Mouse (Mus musculus) lung, postnatal 0 days (tissue): Measurements from ENCODE around the gene Sema7a. TPM values are rescaled to one million over a fixed set of nuclear protein-coding genes. Genes with fewer than 3 reads are reported as not detected.

Source experiments
- ATAC-seq: fragments of 200-750 bp; cut with Nextera tagmentation; 2 replicates; pipeline ENCODE4 v1.8.0; 2017; ENCODE audit warnings: moderate library complexity
- DNase-seq: peaks from one replicate; pipeline ENCODE4 v3.0.0-alpha.2; 2016; ENCODE audit warnings: low spot score
- H3K27ac ChIP-seq: fragments of 300-500 bp; sonication (generic); 2 replicates; pipeline ENCODE4 v1.5.1; 2014; ENCODE audit warnings: antibody characterized with exemption, mild to moderate bottlenecking, low read length, mixed read lengths
- H3K27me3 ChIP-seq: fragments of 300-500 bp; sonication (generic); replicated peaks from 2 replicates; pipeline ENCODE4 v1.6.1; 2014; ENCODE audit warnings: low read length, mixed read lengths; ENCODE audit not compliant: insufficient read depth
- H3K36me3 ChIP-seq: fragments of 300-500 bp; sonication (generic); 2 replicates; pipeline ENCODE4 v1.6.1; 2014; ENCODE audit warnings: low read length, mixed read lengths; ENCODE audit not compliant: insufficient read depth
- H3K4me1 ChIP-seq: fragments of 300-500 bp; sonication (generic); 2 replicates; pipeline ENCODE4 v1.6.1; 2014; ENCODE audit warnings: antibody characterized with exemption, low read depth, low read length, mixed read lengths; ENCODE audit not compliant: insufficient read depth
- H3K4me2 ChIP-seq: fragments of 300-500 bp; sonication (generic); replicated peaks from 2 replicates; pipeline ENCODE4 v1.6.1; 2014; ENCODE audit warnings: low read depth, mild to moderate bottlenecking, low read length, moderate library complexity, mixed read lengths
- H3K4me3 ChIP-seq: fragments of 300-500 bp; sonication (generic); 2 replicates; pipeline ENCODE4 v1.5.1; 2014; ENCODE audit warnings: low read depth, low read length
- H3K9ac ChIP-seq: fragments of 300-500 bp; sonication (generic); replicated peaks from 2 replicates; pipeline ENCODE4 v1.6.1; 2014; ENCODE audit warnings: low read depth, mild to moderate bottlenecking
- H3K9me3 ChIP-seq: fragments of 300-500 bp; sonication (generic); 2 replicates; pipeline ENCODE4 v1.6.1; 2016; ENCODE audit warnings: low read length, mixed read lengths
- CTCF ChIP-seq: IDR thresholded peaks from 2 replicates; pipeline ENCODE4 v1.5.1; 2016; ENCODE audit warnings: antibody characterized with exemption, mild to moderate bottlenecking
- EP300 ChIP-seq: IDR thresholded peaks from 2 replicates; pipeline ENCODE4 v1.6.1; 2016; ENCODE audit warnings: antibody characterized with exemption, mild to moderate bottlenecking, control low read depth
- WGBS: fragments of 180-500 bp; shearing (Covaris S2); extraction: QIAGEN DNeasy Blood & Tissue Kit; methylation state at CpG from one replicate; pipeline ENCODE4 v1.1.7; 2014; 5-methylcytosine and 5-hydroxymethylcytosine counted together
- polyA plus RNA-seq: library from polyadenylated mRNA; unstranded; fragments of >200 nt; fragmentation: Nextera tagmentation; extraction: Ambion mirVana; gene quantifications from 2 replicates; pipeline ENCODE4 v1.2.1, GENCODE M21; 2015

Gene Sema7a
- polyA plus RNA-seq, 1 experiment from 2014 or later, result 8.4 TPM

DNA sequence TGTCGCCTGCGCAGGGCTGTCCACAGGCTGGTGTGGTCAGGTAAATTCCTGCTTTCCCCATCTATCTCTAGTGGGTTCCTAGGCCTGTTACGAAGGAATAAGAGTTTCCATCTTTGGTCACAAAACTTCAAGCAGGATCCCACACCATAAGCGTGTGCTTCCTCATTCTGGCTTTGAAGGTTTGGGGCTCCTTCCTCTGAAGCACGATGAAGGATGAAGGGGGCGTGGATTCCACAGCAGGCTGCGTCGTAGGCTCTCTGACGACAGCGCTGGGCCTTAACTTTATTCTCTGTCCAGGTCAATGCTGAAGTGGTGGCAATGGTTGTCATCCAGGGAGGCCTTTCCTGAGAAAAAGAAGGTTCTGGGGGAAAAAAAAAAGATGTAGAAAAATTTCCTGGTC is 40.7 kb downstream of the Sema7a start:
- Histone ChIP-seq H3K4me1 (no peaks in the 10 kb centered on the region), H3K4me3 (no peak overlapping the region), H3K27me3 (no peaks in the 10 kb centered on the region), H3K4me2 (no peak overlapping the region), H3K9me3 (no peaks in the 10 kb centered on the region), H3K27ac (no peak overlapping the region), H3K9ac (no peak overlapping the region), H3K36me3 (no peaks in the 10 kb centered on the region)
- no peak for TF ChIP-seq CTCF
- no peak for TF ChIP-seq EP300
- ATAC-seq (no peak), DNase-seq (no peak)
- 72% methylated on average over 10 of the region's 10 CpGs for WGBS

DNA sequence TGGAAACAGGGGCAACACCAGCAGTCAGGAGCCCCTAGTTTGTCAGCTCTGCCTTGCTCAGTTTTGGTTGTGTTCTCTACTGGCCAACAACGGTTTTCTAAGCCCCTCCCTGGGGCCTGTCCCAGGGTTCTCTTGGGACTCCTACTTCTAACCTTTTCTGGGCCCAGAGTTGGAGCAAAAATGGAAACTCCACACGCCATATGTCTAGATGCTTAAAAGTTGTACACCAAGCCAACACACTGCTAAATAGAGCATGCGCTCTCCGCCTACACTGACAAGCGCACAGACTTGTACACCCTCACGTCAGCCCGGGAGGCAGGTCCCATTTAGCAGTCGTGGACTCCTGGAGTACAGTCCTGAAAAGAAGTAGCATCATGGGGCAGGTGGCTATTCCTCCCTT is 45.4 kb downstream of the Sema7a start:
- DNase-seq (no peak), ATAC-seq (no peak)
- H3K4me1 ChIP-seq, result no peaks in the 10 kb centered on the region
- H3K27ac ChIP-seq, result no peak overlapping the region
- H3K36me3 ChIP-seq, result no peaks in the 10 kb centered on the region
- 78% methylated on average over 8 of the region's 8 CpGs for WGBS
- H3K4me2 ChIP-seq, result no peak overlapping the region
- no peak overlapping the region for H3K4me3 ChIP-seq
- TF ChIP-seq EP300, result no peak
- no peak for TF ChIP-seq CTCF
- no peaks in the 10 kb centered on the region for H3K9me3 ChIP-seq
- H3K27me3 ChIP-seq, result no peaks in the 10 kb centered on the region
- H3K9ac ChIP-seq, result no peak overlapping the region

DNA sequence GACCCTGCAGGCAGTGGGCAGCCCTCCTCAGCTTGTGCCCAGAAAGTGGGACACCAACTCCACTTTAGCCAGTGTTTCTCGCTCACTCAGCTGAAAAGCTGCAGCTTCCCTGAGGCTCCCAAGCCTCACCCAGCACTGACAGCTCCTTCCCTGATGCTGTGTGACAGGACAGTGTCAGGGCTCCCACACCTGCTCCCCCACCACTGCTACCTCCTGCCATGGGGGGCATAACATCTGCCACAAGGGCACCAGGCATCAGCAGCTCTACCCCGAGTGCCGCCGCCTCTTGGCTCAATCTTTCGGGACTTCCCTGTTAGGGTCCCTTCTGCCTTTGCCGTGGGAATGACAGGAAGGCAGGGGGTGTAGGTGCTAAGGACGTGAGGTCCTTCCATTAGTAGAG is 46.4 kb downstream of the Sema7a start:
- ATAC-seq, result no peak
- Histone ChIP-seq H3K36me3 (no peaks in the 10 kb centered on the region), H3K27me3 (no peaks in the 10 kb centered on the region), H3K27ac (no peak overlapping the region), H3K4me2 (no peak overlapping the region), H3K9me3 (no peaks in the 10 kb centered on the region), H3K4me3 (no peak overlapping the region), H3K4me1 (no peaks in the 10 kb centered on the region), H3K9ac (no peak overlapping the region)
- no peak for TF ChIP-seq CTCF
- no peak for TF ChIP-seq EP300
- DNase-seq, result no peak
- 59% methylated on average over 7 of the region's 7 CpGs for WGBS

DNA sequence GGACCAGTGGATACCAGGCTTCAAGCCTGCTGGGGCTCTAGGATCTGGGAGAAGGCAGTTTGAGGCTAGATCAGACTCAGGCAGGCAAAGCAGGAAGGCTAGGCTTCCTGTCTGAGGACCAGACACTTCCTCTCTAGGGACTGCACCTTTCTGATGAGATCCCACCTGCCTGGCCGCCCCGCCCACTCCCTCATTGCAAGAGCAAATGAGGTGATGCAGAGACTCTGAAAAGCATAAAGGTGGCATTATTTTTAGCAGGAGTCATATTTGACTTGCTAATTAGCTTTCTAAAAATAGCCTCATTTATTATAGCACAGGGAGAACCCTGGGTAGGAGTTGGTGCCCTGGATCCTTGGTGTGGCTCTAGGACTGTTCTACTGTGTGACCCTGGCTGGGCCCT is 48.2 kb downstream of the Sema7a start:
- ATAC-seq (no peak), DNase-seq (no peak)
- H3K4me3 ChIP-seq, result no peak overlapping the region
- no peaks in the 10 kb centered on the region for H3K36me3 ChIP-seq
- H3K4me1 ChIP-seq, result no peaks in the 10 kb centered on the region
- no peak for TF ChIP-seq CTCF
- no peak for TF ChIP-seq EP300
- no peak overlapping the region for H3K4me2 ChIP-seq
- H3K9me3 ChIP-seq, result no peaks in the 10 kb centered on the region
- H3K9ac ChIP-seq, result no peak overlapping the region
- H3K27ac ChIP-seq, result no peak overlapping the region
- no peaks in the 10 kb centered on the region for H3K27me3 ChIP-seq
- WGBS, result 92% methylated on average over 2 of the region's 2 CpGs

DNA sequence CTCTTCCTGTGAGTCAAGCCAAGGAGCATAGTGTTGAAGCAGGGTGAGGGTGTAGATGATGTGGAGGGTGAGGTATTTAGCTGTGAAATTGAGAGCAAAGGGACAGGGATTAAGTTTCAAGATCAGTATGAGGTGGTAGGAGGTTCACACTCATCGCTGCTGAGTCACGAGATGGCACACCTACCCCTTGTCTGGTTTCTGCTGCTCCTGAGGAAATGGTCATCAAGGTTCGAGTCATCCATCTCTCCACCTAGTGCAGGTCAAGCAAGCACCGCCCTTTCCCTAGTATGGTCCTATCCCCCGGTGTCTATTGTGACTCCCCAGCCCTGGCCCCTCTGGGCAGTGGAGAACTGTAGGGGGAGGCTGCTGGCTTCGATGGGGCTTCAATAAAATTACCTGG is 49.4 kb downstream of the Sema7a start:
- H3K27ac ChIP-seq, result no peak overlapping the region
- H3K27me3 ChIP-seq, result no peaks in the 10 kb centered on the region
- H3K36me3 ChIP-seq, result no peaks in the 10 kb centered on the region
- H3K4me2 ChIP-seq, result no peak overlapping the region
- H3K4me1 ChIP-seq, result no peaks in the 10 kb centered on the region
- H3K4me3 ChIP-seq, result no peak overlapping the region
- no peak for TF ChIP-seq EP300
- no peak for TF ChIP-seq CTCF
- DNase-seq (no peak), ATAC-seq (no peak)
- WGBS, result 67% methylated on average over 6 of the region's 6 CpGs
- no peak overlapping the region for H3K9ac ChIP-seq
- no peaks in the 10 kb centered on the region for H3K9me3 ChIP-seq

DNA sequence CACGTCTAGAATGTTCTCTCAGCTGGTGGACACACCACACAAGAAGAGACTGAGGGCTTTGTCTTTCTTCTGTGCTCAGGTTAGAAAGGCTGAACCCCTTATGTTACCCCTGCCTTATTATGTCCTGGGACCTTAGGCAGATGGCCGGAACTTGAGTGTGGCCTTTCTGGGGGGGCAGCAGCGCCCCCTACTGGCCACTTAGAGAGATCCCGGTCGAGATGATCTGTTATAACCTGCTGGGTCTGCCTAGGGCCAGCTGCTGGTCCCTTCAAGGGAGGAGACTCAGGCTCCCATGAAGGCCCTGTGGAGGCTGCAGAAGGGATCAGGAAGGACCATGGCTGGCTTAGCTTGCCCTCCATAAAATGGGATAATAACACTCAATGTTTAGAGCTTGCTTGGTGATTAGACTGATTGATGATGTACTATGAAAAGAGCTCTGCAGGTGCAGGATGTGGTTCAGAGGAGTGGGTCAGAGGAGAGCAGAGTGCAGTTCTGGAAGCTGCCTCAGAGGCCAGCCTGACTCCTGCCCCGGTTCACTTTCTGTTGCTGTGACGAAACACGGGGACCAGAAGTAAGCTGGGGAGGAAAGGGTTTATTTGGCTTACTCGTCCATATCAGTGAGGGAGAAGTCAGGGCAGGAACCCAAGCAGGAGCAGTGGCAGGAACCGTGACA is 50.7 kb downstream of the Sema7a start:
- Histone ChIP-seq H3K4me1 (no peaks in the 10 kb centered on the region), H3K9ac (no peak overlapping the region), H3K4me3 (no peak overlapping the region), H3K36me3 (no peaks in the 10 kb centered on the region), H3K27ac (no peak overlapping the region), H3K27me3 (no peaks in the 10 kb centered on the region), H3K9me3 (no peaks in the 10 kb centered on the region), H3K4me2 (no peak overlapping the region)
- peak; percentile 67 for DNase-seq
- peak; percentile 59 for ATAC-seq
- TF ChIP-seq CTCF, result peak; percentile 80
- TF ChIP-seq EP300, result no peak
- 27% methylated on average over 10 of the region's 10 CpGs for WGBS

DNA sequence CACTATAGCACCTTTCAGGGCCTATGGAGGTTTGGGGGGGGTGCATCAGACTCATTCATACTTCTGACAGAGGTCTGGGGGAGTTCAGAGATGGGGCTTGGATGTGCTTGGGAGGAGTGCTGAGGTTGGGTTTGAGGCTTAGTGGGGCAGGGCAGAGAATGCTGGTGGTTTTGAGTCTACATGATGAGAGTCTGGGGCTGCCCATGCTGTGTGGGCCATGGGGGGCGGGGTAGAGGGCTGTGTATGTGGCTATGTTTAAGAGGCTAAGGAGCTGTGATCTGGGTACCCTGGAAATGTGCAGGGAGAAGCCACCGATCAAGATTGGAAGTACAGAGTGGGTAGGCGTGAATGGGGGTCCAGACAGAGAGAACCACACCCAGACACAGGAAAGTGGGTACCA is 52.1 kb downstream of the Sema7a start:
- WGBS, result 80% methylated on average over 3 of the region's 3 CpGs
- Histone ChIP-seq H3K27me3 (no peaks in the 10 kb centered on the region), H3K4me2 (no peak overlapping the region), H3K36me3 (no peaks in the 10 kb centered on the region), H3K4me3 (no peak overlapping the region), H3K27ac (no peak overlapping the region), H3K9me3 (no peaks in the 10 kb centered on the region), H3K4me1 (no peaks in the 10 kb centered on the region), H3K9ac (no peak overlapping the region)
- TF ChIP-seq CTCF, result no peak
- TF ChIP-seq EP300, result no peak
- no peak for DNase-seq
- ATAC-seq, result no peak
